Mouse (Mus musculus): ENCODE data around the gene Rdh9.
"Not testable (repeated sequence)": the region's sequence is repeated elsewhere in the genome, so short reads cannot be mapped to it uniquely, and the experiment has no call there.

The Rdh9 gene

GRCm38 (mm10) chr10:127759181-127760110, 16.7 kb upstream of the Rdh9 start, which contains the start of the genes Rdh1 and Rdh16f1:
Gene Rdh1, plus strand, starts transcription at chr10:127759721.
Gene Rdh16f1, plus strand, starts transcription at chr10:127759787.
- no peak for DNase-seq

- not testable (repeated sequence) for DNase-seq
Observed at GRCm38 (mm10) chr10:127762926-127763325, 13.3 kb upstream of the Rdh9 start.

GRCm38 (mm10) chr10:127763914-127764680, 12.1 kb upstream of the Rdh9 start:
- peak; percentile 18 for DNase-seq

- DNase-seq, result no peak
Observed at GRCm38 (mm10) chr10:127766564-127766963, 9.6 kb upstream of the Rdh9 start.

- DNase-seq, result not testable (repeated sequence)
Observed at GRCm38 (mm10) chr10:127782321-127782720, 6.1 kb downstream of the Rdh9 start.

GRCm38 (mm10) chr10:127785411-127785810, 9.2 kb downstream of the Rdh9 start:
- not testable (repeated sequence) for DNase-seq

- no peak for DNase-seq
Observed at GRCm38 (mm10) chr10:127799295-127799694, 23.1 kb downstream of the Rdh9 start.

GRCm38 (mm10) chr10:127800891-127801290, 24.7 kb downstream of the Rdh9 start, which contains the start of gene Rdh16:
Gene Rdh16, plus strand, starts transcription at chr10:127801152.
- no peak for DNase-seq

- DNase-seq, result no peak
Observed at GRCm38 (mm10) chr10:127801612-127802011, 25.4 kb downstream of the Rdh9 start.

GRCm38 (mm10) chr10:127802236-127802635, 26.1 kb downstream of the Rdh9 start:
- DNase-seq, result no peak

- DNase-seq, result no peak
Observed at GRCm38 (mm10) chr10:127804416-127804815, 28.2 kb downstream of the Rdh9 start.

GRCm38 (mm10) chr10:127815888-127816287, 39.7 kb downstream of the Rdh9 start:
- no peak for DNase-seq

- DNase-seq, result not testable (repeated sequence)
Observed at GRCm38 (mm10) chr10:127817268-127817910, 41.2 kb downstream of the Rdh9 start.

- DNase-seq, result not testable (repeated sequence)
Observed at GRCm38 (mm10) chr10:127821806-127822205, 45.6 kb downstream of the Rdh9 start.

GRCm38 (mm10) chr10:127825386-127825785, 49.2 kb downstream of the Rdh9 start:
- DNase-seq, result no peak

GRCm38 (mm10) chr10:127829121-127829520, 52.9 kb downstream of the Rdh9 start:
- DNase-seq, result no peak

GRCm38 (mm10) chr10:127834186-127834585, 58.0 kb downstream of the Rdh9 start:
- DNase-seq, result not testable (repeated sequence)

GRCm38 (mm10) chr10:127835292-127835691, 59.1 kb downstream of the Rdh9 start:
- DNase-seq, result no peak

- DNase-seq, result not testable (repeated sequence)
Observed at GRCm38 (mm10) chr10:127837793-127838192, 61.6 kb downstream of the Rdh9 start.

GRCm38 (mm10) chr10:127838539-127838938, 62.4 kb downstream of the Rdh9 start:
- no peak for DNase-seq

GRCm38 (mm10) chr10:127840776-127841175, 64.6 kb downstream of the Rdh9 start:
- no peak for DNase-seq

Measured in cerebellum, adult 11 months (tissue).